Mouse (Mus musculus): ENCODE results near the gene Cebpa.
A peak's percentile ranks its signal among the peaks of the same experiment; 100 is the strongest.

The Cebpa gene

DNA sequence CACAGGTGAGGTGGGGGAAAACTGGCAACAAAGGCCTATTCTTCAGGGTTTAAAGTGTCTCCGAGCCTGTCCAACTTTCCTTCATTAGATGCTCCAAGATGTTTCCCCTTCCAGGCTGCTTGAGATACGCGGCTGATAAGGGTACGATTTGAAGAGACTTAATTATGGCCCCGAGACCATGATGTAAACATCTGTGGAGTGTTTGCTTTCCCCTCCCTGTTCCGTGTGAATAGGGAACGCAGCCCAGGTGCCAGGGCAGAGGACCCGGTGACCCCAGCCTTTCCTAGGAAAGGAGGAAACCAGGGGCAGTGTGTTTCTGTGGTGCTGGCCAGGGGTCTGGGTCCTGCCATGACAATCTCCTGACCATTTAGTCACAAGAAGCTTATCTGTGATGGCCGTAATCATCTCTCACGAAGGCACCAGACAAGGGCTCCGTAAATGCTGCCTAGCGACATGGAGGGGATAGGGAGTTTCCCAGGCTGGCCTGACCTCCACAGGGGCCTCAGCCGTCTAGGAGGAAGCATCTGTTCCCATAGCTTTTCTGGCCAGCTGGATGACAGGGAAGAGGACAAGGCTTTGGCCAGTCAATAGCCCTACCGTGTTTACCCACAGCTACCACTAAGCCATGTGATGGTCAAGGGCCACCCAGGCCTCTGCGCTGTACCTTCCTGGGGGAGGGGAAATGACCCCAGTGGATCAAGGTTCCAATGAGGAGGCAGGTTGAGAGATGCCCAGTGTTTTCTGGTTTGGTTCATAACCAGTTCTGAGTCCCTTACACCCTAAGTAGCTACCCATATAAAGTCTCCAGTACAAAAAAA lies 30.7 kb downstream of the Cebpa start:
- no peak for DNase-seq

DNA sequence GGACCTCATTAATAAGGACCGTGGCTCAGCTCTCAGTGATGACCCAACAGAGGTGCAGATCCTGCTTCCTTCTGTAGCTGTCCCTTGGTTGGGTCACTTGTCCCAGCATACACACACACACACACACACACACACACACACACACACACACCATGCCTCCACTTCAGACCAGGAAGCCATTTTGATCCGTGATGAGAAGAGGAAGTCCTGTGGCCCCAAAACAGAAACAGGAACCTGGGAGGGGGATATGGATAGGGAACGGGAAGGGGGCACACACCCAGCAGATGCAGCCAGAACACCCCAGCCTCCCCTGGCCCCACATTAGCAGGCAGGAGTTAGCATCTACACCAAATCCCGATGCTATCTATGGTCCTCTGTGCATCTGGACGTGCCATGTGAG lies 31.8 kb downstream of the Cebpa start:
- no peak for DNase-seq

DNA sequence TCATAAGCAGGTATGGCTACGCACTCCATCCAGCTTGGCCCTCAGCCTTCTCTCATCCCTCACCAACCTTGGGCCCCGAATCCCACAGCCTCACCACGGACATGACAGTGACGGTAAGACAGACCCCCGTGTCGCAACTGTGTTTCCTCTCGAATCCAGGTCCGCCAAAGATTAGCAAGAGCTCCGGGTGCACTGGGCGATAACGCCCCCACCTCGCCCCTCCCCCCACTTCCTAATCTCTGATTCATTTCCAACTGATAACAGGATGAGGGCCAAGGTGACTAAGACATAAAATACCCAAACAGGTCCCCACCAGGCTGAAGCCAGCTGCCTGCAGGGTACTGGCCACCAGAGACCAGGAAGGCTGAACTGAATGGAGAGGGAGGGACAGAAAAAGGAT lies 35.4 kb downstream of the Cebpa start:
- no peak for DNase-seq

DNA sequence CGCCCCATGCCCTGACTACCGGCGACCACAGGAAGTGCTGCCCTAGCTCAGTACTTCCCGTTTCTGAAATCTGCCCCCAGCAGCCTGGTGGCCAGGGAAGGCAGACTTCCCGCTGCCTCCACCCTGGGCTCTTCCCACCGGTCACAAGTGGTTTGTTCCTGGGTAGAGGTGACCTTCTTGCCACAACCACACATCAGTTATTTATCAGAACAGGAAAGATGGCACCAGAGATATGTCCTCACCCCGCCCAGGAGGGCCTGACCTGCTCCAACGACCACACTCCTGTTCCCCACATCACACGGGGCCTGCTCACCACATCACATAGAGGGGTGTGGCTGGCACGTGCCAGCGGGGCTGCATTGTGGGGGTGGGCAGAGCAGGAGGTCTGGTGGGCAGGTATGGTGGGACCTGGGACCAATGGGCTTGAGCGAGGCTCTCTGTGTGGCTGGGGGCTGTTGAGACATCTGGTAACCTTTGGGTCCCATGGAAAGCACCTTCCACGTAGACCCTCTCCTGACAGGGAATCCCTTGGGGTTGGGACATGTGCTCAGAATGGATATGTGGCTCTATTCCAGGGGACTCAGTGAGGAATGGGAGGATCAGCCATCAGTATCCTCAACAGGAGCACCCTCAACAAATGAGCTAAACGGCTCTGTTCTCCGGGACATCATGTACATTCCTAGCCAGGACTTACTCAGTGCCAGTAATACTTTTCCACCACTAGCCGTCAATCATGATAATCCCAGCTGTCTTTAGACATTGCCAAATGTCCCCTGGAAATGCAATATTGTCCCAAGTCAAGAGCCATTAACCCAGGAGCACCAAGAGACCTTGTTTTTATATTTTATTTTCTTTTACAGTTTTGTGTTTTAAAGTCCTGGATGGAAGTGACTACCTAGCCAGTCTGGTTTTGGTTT lies 37.7 kb downstream of the Cebpa start:
- DNase-seq = no peak

DNA sequence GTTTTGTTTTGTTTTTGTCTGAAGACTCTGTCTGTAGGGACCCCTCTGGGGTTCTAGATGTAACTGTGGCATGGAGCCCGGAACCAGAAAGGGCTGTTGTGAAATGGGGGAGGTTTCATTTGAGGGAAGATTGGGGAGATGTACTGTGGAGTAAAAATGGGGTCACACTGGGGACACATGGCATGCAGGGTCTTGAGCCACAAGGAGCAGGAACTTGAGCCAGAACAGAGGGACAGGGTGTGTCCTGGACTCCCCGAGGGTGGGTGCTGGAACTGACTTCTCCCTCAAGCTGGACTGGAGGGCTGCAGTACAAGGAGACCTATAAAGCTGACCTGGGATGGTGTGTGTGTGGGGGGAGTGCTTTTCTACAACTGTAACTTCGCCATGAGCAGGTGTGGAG lies 38.4 kb downstream of the Cebpa start:
- DNase-seq = no peak

DNA sequence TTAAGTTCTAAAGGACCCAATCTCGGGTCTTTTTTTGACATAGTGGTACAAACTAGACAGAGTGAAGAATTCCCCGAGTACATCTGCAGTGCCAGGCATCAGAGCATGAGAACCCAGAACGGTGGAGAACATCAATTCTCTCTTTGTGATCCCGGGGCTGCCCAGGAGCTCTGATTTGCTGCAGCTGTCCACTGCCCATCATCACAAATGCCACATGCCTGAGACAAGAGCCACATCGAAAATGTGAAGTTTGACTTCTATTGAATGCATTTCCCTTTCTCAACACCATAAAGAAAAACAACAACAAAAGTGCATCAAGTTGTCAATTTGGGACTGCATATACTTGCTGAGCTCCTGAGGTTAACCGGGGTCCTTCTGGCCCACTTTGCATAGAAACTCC lies 43.4 kb downstream of the Cebpa start:
- no peak for DNase-seq

DNA sequence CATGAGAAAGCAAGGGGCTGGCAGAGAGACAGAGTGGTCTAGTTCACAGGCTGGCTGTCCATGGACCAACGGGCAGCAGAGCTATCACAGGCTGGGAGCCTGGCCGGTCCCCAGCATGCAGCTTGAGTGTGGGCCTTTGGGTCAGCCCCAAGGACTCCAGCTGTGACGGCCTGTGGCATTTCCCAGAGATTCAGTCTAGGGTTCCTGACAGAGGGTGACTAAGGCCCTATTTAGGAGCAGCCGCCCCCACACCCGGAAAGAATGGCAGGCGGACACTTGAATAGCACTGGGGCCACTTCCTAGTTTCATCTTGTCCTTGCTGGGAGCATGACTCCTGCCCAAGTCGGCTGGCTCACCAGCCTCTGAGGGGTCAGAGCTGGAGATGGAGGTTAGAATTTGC lies 44.5 kb downstream of the Cebpa start:
- DNase-seq = no peak

DNA sequence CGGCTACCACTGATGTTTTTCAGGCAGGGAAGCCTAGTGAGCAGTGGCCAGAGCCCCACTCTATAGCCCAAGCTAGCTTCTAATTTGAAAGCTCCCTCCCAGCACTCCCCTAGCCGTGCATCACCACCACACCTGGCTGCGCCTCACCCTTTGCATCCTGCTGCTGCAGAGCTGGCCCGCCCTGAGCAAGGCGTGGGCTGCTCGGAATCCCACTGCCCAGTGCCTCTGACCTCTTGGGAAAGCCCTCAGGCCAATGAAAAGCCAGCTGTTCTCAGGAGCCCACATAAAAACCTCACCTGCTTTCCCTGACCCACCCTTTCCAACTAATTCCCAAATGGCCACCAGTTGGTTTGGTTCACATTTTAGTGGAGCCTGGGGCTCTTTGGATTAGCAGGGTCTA lies 45.0 kb downstream of the Cebpa start:
- no peak for DNase-seq

DNA sequence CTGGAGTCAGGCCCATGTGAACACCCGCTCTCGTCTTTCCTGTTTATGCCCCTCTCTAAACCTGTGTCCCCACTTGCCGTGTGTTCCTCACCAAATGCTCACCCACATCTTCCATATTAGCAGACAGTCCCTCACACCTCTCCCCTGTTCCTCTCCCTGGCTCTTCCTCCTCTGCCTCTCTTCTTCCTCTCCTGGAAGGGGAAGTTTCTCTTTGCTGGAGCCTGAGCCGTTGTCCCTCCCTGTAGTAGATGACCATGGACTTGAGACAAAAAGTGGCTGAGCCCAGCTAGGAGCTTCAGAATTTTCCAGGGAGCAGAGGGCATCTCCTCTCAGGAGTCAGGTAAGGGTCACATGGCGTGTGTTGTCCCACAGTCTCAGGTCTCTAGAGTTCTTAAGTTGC lies 47.9 kb downstream of the Cebpa start:
- no peak for DNase-seq

DNA sequence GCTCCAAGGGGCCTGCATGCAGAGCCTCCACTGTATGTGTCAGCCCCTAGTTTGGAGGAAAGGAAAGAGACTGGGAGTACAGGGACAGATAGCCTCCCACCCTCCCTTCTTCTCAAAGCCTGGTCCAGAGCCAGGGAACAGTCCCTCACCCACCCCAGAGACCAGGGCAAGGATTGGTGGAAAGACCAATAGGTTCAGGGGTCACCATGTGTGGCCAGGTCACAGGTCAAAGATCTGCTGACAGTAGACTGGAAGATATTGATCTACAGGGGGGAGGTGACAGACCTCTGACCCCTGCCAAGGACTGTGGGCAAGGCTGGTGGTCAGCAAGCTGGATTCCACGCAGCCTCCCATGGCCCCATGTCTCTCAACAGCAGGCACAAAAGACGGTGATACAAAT lies 48.8 kb downstream of the Cebpa start:
- no peak for DNase-seq

DNA sequence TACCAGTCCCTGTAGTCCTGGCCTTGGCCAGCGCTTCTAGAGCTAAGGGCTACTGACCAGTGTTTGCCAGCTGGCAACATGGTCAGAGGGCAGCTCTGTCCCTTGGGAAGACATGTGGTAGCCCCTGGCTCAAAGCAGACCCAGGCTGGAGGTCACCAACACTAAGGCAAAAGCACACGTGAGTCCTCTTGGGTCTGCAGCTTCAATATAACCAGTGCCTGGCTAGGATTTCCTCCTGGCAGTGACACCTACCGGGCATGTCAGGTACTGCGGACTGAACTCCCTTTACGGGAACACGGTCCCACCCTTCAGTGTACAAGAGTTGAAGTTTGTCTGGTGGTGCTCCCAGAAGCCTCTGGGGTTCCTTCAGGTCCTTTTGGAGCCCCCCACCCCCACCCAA lies 50.2 kb downstream of the Cebpa start:
- peak; percentile 85 to 87 for DNase-seq

Data from cerebellum, postnatal 36 days (tissue).